Mouse (Mus musculus): ENCODE data around the gene Taf6l.
"Not testable (repeated sequence)": the region's sequence is repeated elsewhere in the genome, so short reads cannot be mapped to it uniquely, and the experiment has no call there.

The Taf6l gene

DNA sequence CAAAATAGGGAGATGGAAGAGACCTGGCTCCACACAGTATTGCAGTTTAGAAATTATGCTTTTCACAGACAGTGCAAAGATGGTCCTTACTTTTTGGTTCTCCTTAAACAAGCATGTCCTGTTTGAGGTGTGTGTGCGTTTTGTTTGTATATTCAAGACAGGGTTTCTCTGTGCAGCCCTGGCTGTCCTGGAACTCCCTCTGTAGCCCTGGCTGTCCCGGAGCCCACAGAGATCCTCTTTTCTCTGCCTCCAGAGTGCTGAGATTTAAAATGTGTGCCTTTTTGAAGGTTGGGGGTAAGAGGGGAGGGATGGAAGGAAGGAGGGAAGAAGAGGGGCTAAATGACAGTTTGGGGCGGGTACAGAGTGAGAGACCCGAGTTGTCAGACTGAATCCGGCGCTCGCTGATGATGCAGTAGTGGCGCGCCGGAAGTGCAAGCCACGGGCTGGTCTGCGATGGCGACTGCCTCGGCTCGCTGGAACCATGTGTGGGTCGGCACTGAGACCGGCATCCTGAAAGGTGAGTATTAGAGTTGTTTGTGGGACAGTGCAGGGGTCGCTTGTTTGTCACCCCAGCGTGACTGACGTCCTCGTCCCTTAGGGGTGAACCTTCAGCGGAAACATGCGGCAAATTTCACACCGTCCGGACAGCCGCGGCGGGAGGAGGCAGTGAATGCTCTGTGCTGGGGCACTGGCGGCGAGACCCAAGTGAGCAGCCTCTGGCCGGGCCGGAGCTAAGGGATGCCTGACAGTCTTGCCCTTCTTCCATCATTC, 50.6 kb downstream of the Taf6l start, which contains the start of gene Wdr74:
Wdr74 (plus strand) TSS at position 439 of the 771 bp plus-strand sequence.
- DNase-seq: peak; percentile 94 to 95

GRCm38 (mm10) chr19:8734334-8734733, 51.9 kb downstream of the Taf6l start:
- DNase-seq: no peak

DNA sequence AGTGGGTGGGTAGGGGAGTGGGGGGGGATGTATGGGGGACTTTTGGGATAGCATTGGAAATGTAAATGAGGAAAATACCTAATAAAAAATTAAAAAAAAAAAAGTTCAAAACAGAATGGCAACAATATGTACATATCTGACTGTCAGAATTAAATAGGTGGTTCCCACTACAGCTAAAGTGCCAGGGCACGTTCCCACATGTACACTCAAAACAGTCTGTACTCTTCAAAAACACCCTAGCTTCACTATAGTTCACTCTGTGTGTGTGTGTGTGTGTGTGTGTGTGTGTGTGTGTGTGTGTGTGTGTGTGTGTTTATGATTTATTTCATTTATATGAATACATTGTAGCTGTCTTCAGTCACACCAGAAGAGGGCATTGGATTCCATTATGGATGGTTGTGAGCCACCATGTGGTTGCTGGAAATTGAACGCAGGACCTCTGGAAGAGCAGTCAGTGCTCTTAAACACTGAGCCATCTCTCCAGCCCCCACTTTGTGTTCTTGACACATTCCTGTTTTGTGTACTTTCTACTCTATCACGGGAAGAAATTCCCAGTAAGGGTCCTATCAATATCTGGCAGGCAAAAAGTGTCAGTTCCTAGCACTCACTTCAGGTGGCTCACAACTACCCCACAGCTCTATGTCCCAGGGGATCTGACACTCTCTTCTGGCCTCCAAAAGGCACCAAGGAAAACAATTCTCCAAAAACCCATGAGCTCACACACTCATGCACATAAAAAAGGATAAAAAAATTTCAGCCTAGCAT, 57.7 kb downstream of the Taf6l start:
- DNase-seq: not testable (repeated sequence)

- no peak for DNase-seq
These were observed 58.6 kb downstream of the Taf6l start for GRCm38 (mm10) chr19:8727495-8728114.

DNA sequence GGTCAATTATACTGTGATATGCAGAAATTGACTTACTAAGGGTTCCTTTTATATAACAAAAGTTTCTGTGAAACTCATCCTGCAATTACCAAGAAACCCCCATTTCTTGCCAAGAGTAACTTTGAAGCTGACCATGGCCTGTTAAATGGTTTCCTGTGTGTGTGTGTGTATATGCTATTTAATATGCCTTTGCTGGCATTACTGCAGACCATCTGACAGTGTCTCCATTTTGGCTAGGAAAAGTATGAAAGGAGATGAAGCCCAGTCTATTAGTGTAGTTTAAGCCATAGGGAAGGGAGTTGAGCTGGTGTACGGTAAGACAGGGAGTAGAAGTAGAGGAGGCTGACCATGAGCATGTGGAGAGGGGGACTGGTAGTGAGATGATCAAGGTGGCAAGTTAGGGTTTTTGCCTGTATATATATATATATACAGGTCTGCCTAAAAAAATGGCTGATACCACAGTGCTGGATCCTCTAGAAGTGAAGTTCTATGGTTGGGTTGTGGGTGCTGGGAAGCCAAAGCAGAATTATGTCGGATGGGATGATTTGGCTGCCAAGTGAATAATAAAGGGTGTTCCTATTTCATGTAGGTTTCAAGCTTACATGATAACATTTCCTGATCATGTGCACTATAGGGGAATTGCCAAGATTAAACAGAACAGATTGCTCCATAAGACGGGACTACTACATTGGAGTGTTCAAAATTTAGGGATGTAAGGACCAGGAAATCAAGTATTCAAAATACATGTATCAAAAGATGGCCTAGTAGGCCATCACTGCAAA, 59.4 kb downstream of the Taf6l start:
- no peak for DNase-seq

DNA sequence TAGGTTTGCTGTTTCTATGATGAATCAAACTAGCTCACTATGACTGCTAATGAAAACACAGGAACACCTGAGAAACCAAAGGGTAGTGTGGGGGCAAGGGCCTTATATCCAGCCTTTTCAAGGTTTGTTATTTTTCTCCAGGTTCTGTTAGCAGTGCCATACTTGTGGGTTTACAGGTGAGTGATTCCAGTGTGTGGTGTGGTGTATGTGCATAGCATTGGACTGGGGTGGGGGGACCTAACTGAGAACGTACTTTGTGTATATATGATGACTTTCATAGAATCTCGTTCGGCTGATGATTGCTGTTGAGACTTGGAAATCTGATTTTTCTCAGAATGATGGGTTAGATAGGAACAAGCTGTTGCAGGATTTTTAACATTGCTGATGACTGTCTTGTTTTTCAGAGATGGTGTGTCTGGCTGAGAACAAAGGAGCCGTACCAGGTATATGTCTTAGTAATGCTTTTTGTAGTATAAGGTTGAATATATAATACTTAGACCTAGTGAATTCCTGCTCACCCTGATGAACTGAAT, 61.1 kb downstream of the Taf6l start:
- DNase-seq: no peak
